Mouse (Mus musculus) cerebellum, adult 2 months (tissue): ENCODE data around the gene Perp.

Experiments used
- CTCF ChIP-seq: fragments of 200-500 bp; IDR thresholded peaks from 2 replicates; pipeline ENCODE4 v1.5.1; 2011; ENCODE audit warnings: low read depth, mild to moderate bottlenecking, control low read depth, low read length, moderate library complexity, borderline replicate concordance; ENCODE audit not compliant: insufficient read depth
- POLR2A ChIP-seq: fragments of 200-500 bp; IDR thresholded peaks from 2 replicates; pipeline ENCODE4 v1.6.1; 2011; ENCODE audit warnings: low read length, control low read depth, borderline replicate concordance; ENCODE audit not compliant: insufficient read depth

DNA sequence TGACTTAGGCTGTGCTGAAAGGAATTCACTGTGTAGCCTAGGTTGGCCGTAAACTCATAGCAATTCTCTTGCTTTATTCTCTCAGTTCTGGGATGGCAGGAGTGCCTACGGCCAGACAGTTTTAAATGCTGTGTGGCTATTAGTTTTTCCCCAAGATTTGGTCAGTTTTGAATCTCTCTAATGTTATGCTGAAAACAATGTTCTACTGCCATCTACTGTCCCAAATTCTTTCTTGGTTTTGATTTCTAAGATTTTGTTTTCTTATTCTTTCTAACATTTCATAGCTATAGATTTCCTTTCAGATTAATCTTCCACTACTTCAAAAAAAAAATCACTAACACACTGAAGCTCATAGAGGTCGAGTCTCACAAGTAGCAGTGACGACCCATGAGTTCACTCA, 4.1 kb upstream of the Perp start:
- TF ChIP-seq POLR2A (no peak), CTCF (peak; percentile 48; the same call in 1 of the 2 replicates)
